Mouse (Mus musculus) embryo, embryonic 10 days (tissue): ENCODE results near the gene Glipr1.

Experiments
- DNase-seq: peaks from one replicate; pipeline ENCODE4 v3.0.0-alpha.2; 2015; ENCODE audit warnings: low spot score

Gene Glipr1

DNA sequence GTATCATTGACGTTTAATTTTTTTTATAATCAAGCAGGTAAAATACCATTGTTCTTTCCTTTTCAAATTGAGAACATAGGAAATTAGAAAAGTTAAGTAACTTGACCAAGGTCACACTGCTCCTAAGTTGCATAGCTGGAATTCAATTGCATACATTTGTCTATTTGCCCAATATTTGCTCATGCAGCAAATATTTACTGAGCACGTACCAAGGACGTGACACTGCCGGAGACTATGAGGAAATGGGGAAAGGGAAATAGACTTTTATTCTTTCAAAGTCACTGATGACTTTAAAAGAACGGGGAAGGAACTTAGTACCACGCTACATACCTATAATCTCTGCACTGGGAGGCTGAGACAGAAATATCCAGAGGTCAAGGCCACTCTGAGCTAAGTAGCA, 42.0 kb downstream of the Glipr1 start:
- DNase-seq = no peak

DNA sequence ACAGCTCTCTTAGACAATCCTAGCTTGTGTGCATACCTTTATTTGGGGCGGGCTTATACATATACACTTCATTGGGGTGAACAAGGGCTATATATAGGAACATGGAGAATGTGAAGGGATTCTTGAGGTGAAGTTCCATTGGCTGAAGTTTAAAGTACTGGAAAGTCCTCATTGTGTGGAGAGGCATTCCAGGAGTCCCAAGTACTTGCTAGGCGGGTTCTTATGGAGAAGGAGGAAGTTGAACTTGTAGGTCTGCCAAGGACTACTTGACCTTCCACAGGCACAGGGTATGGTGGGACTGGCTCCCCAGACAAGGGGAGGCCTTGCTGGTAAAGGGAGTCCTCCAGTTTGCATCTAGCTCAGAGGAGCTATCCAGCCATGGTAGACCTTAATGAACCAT, 43.1 kb downstream of the Glipr1 start:
- no peak for DNase-seq

DNA sequence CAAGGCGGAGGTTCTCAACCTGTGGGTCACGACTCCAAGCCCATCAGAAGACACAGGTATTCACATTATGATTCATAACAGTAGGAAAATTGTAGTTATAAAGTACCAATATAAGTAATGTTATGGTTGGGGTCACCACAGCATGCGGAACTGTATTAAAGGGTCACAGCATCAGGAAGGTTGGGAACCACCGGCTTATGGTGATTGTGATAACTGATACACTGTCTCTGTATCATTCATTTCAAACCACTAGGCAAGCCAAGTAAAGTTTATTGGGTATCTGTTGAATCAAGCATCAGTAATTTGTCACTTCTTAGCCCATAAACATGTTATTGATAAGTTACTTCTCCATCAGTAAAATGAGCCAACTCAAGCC, 44.4 kb downstream of the Glipr1 start:
- no peak for DNase-seq

DNA sequence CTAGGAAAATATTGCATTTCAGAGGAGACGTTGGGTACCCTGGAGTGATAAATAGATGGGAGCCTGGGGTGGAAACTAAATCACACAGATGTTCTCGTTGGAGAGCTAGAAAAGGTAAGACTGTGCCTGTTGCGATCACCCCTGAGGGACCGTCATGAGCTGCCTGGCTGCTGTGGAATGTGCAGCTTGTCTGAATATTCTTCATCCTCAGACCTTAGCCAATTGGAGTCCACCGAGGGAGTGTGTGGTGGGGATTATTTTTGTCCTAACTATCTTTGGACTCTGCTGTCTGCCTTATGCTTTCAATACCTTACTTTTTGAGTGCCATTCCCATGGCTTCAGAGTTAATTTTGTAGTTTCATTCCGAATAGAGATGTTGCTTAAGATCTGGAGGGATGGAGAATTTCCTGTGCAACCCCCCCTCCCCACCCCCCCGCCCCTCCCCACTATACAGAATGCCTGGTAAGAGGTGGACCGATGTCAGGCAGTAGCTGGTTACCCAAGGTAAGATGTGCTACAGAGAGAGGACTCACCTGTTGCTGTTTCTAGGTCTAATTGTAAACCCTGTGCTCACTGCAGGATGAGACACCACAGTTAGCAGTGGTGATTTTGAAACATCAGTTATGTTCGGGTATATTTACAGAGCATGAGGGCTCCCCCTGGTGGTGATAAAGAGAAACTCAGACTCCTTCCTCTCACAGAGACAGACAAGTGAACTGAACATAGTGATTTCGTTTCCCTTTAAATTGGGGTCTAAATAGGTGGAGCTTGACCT, 45.0 kb downstream of the Glipr1 start:
- peak; percentile 87 for DNase-seq

DNA sequence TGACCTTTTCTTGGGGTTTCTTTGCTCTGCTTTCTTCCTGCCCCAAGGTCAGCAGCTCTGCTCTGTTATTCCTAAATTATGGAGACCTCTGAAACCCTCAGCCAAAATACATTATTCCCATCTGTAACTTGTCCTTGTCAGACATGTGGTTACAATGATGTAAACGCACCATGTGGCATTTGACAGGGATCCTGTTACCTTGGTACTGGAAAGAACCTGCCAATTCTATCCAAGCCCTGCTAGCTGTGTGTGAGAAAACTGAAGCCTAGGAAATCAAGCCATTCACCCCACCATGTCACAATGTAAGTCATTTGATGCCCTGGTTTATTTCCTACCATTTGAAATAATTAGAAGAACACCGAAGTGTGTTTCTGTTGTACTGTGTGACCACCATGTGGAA, 46.6 kb downstream of the Glipr1 start:
- DNase-seq = no peak

DNA sequence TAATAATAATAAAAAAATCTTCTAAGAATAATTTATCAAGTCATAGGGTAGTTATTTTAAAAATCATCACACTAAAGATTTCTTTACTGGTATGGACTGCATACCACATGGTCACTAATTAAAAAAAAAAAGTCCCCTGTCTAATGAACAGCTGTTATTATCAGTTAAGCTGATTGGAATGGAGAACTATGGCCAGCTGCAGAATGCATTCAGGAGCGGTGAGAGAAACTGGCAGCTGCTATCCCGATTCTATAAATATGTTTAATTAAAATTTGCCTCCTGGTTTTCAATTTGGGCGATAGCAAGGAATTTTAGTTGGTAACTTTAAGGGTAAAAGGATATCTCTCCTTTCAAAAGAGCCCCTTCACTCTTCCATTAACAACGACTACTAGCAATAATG, 53.4 kb downstream of the Glipr1 start:
- no peak for DNase-seq

DNA sequence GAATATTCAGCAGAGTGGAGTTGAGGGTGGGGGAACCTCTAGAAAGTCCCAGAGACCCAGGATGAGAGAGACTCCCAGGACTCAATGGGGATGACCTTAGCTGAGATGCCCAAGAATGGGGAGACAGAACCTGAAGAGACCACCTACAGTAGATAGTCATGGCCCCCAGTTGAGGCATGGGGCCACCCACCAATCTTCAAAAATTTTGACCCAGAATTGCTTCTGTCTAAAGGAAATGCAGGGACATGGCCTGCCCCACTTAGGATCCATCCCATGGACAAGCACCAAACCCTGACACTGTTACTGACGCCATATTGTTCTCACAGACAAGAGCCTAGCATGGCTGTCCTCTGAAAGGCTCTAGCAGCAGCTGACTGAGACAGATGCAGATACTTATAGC, 54.4 kb downstream of the Glipr1 start:
- DNase-seq = no peak

DNA sequence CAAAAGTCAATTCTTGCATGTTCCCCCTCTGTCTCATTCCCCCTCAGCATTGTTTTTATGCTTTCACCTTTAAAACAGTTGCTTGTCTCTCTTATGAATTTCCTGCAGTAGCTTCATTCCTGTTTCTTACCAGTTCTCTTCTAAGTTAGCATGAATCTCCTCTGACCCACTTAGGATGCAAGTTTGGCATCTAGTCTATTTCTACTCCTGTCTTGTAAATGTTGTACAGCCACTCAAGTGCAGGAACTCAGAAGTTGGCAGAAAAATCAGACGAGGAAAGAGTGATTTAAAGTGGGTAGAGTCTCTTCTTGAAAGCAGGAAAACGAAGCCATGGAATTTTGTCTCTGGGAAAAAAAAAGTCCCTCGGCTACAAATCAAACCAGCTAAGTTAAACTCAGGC, 56.9 kb downstream of the Glipr1 start:
- no peak for DNase-seq

DNA sequence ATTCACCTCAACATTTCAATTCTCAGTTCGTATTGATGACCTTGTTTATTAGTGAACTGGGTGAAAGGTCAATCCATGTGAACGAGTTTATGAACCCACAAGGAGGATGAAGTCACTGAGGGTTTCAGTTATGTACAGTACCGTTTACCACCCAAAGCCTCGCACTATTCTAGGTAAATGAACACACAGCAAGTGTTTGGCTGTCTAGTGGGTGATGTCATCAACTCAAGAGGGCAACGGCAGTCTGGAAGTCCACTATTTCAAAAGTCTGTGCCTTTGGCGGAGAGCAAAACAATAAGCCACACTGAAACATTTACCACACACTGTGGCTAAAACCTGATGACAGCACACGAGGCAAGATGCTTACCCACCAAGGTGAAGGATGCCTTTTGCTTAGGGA, 59.4 kb downstream of the Glipr1 start:
- DNase-seq = no peak

DNA sequence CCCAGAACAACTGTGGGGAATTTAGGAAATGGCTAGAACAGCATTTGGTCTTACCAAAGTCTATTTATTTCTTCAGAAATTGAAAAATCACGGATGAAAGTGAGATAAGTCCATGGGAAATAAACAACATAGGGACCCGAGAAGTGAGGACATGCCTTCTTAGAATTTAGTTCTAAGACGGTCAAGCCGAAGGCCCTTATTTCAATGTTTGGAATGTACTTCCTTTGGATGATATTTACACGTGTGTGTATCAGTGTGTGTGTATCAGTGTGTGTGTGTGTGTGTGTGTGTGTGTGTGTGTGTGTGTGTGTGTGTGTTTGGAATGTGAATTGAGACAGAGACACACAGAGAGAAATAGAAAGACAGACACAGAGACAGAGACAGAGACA, 65.3 kb downstream of the Glipr1 start:
- DNase-seq = no peak

DNA sequence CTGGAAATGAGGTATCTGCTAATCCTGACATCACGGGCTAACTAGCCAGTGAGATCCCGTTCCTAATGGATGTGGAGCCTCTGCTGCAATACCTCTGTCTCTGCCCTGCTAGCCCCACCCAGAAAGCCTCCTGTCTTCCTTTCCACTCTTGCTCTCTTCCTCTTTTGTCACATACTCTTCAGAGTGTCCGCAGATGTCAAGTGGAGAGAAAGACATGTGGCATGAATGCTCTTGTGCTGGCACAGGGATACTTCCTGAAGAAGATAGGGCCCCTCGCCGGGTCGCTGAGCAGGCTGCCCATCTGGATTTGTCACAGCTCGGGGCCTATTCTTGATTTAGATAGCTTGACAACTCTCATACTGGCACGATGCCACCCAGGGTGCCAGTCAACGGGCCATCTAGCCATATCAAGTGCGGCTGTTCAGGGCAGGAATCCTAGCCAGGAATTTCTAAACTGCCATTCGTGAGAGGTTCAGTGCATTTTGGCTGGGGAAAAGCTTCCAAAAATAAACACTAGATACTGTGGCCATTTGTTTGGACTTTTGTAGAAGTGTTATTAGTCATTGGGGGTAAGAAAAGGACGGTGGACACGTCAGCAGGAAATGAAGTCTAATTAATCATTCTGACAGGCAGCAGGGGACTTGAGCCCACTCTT, 65.8 kb downstream of the Glipr1 start:
- no peak for DNase-seq

DNA sequence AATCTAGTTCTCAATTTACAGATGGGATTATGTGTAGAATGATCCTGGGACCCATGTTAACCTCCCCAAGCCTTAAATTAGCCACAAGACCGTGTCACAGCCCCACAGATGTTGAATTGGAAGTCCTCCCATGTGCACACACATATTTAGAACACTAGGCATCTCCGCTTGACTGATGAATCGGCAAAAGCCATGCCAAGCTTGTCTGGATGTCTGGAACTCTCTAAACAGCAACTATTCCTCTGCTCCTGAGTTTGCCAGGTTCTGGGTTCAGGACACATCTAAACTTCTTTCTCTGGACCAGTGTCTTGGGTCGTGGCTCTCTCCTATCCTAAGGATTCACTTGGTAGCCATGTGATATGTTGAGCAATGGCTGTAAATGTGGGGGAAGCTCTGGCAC, 66.4 kb downstream of the Glipr1 start:
- no peak for DNase-seq
